Mouse (Mus musculus) urinary bladder, adult 2 months (tissue): Measurements from ENCODE around the gene Scgb1b24. TPM values are rescaled to one million over a fixed set of nuclear protein-coding genes. Genes with fewer than 3 reads are reported as not detected.

Experiments used
- DNase-seq: peaks from one replicate; pipeline ENCODE4 v3.0.0; 2022; ENCODE audit warnings: low spot score
- polyA plus RNA-seq: library from polyadenylated mRNA; depleted of rRNA; stranded (reverse); fragments of >200 nt; gene quantifications from 2 replicates; pipeline ENCODE4 v1.2.3, GENCODE M21; 2012; rRNA removed

Gene Scgb1b24
- polyA plus RNA-seq, result not detected in 2 replicates

DNA sequence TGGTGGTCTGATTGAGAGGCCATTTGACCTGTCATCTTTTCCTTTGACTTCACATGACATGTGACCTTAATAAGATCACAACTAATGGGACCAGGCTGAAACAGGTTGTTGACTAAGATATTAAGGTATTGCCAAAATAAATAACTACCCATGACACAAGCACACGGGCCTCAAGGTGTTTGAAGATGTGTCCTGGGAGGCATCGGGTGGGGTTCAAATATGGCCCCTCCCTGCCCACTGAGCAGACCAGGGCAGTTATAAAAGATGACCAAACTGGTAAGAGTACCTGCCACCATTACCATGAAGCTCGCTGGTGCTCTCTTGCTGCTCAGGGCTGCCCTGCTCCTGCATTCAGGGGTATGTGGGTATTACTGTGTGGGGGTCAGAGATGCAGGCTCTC is at the start of gene Scgb1b24:
Scgb1b24 (plus strand) TSS at position 301 of the 400 bp plus-strand sequence.
- no peak for DNase-seq

GRCm38 (mm10) chr7:33739212-33739611 is 4.4 kb upstream of the Scgb1b24 start, which contains the start of gene Scgb2b24:
TSS of gene Scgb2b24 (minus strand) at chr7:33739312.
- no peak for DNase-seq

Other genes with a start within 250 kb of the Scgb1b24 start
- gene Scgb2b21, start 223.3 kb upstream of the Scgb1b24 start, polyA plus RNA-seq, result not detected in 2 replicates
- gene Scgb2b24, start 4.5 kb upstream of the Scgb1b24 start, polyA plus RNA-seq, result not detected in 2 replicates
- gene Scgb2b26, start 201.2 kb downstream of the Scgb1b24 start, polyA plus RNA-seq, result not detected in 2 replicates